Mouse (Mus musculus) heart, embryonic 16.5 days (tissue): ENCODE data around the gene Utrn. TPM values are rescaled to one million over a fixed set of nuclear protein-coding genes. Genes with fewer than 3 reads are reported as not detected.

Experiments used
- ATAC-seq: fragments of 200-750 bp; cut with Nextera tagmentation; replicated peaks from 2 replicates; pipeline ENCODE4 v1.8.0; 2017; ENCODE audit warnings: moderate number of reproducible peaks; ENCODE audit not compliant: insufficient read depth, low FRiP score; ENCODE audit errors: extremely low read depth
- H3K27ac ChIP-seq: fragments of 300-500 bp; sonication (generic); 2 replicates; pipeline ENCODE4 v1.5.1; 2014; ENCODE audit warnings: mild to moderate bottlenecking, low read length, control low read depth, moderate library complexity
- H3K27me3 ChIP-seq: fragments of 300-500 bp; sonication (generic); 2 replicates; pipeline ENCODE4 v1.6.1; 2014; ENCODE audit warnings: low read length, mixed read lengths; ENCODE audit not compliant: control insufficient read depth, insufficient read depth
- H3K36me3 ChIP-seq: fragments of 300-500 bp; sonication (generic); 2 replicates; pipeline ENCODE4 v1.6.1; 2014; ENCODE audit not compliant: control insufficient read depth, insufficient read depth
- H3K4me1 ChIP-seq: fragments of 300-500 bp; sonication (generic); 2 replicates; pipeline ENCODE4 v1.6.1; 2014; ENCODE audit warnings: low read length, mixed read lengths; ENCODE audit not compliant: control insufficient read depth, insufficient read depth
- H3K4me2 ChIP-seq: fragments of 300-500 bp; sonication (generic); 2 replicates; pipeline ENCODE4 v1.6.1; 2014; ENCODE audit warnings: low read depth, mild to moderate bottlenecking, control low read depth, low read length
- H3K4me3 ChIP-seq: fragments of 300-500 bp; sonication (generic); 2 replicates; pipeline ENCODE4 v1.5.1; 2014; ENCODE audit warnings: mild to moderate bottlenecking, control low read depth, low read length
- H3K9ac ChIP-seq: fragments of 300-500 bp; sonication (generic); 2 replicates; pipeline ENCODE4 v1.6.1; 2014; ENCODE audit warnings: low read length, control low read depth
- H3K9me3 ChIP-seq: fragments of 300-500 bp; sonication (generic); replicated peaks from 2 replicates; pipeline ENCODE4 v1.6.1; 2016; ENCODE audit warnings: low read length; ENCODE audit not compliant: control insufficient read depth
- WGBS: fragments of 180-500 bp; shearing (Covaris S2); extraction: QIAGEN DNeasy Blood & Tissue Kit; methylation state at CpG from one replicate; pipeline ENCODE4 v1.1.7; 2014; 5-methylcytosine and 5-hydroxymethylcytosine counted together
- polyA plus RNA-seq: library from polyadenylated mRNA; unstranded; fragments of >200 nt; fragmentation: Nextera tagmentation; extraction: Ambion mirVana; gene quantifications from 2 replicates; pipeline ENCODE4 v1.2.1, GENCODE M21; 2015

The Utrn gene
- polyA plus RNA-seq, 1 experiment from 2014 or later, result 65.7 TPM

GRCm38 (mm10) chr10:12788529-12788928, 80.6 kb downstream of the Utrn start:
- Histone ChIP-seq H3K4me1 (peaks cover 20% of the 10 kb centered on the region), H3K27ac (no peak overlapping the region), H3K4me3 (no peak overlapping the region), H3K27me3 (no peaks in the 10 kb centered on the region), H3K9me3 (no peaks in the 10 kb centered on the region), H3K36me3 (no peaks in the 10 kb centered on the region), H3K9ac (no peak overlapping the region), H3K4me2 (no peak overlapping the region)
- peak; percentile 76 for ATAC-seq
- 45% methylated on average over 1 of the region's 1 CpGs for WGBS

- Histone ChIP-seq H3K9ac (no peak overlapping the region), H3K4me3 (no peak overlapping the region), H3K27ac (no peak overlapping the region), H3K4me2 (no peak overlapping the region), H3K4me1 (peaks cover 20% of the 10 kb centered on the region), H3K36me3 (no peaks in the 10 kb centered on the region), H3K9me3 (no peaks in the 10 kb centered on the region), H3K27me3 (no peaks in the 10 kb centered on the region)
- WGBS, result 49% methylated on average over 6 of the region's 6 CpGs
- ATAC-seq, result 0 out of 2 replicates have a peak, but pooled peaks have one; percentile 25
Measured at GRCm38 (mm10) chr10:12787965-12788364, 81.2 kb downstream of the Utrn start.

GRCm38 (mm10) chr10:12785299-12785698, 83.9 kb downstream of the Utrn start:
- no peak for ATAC-seq

GRCm38 (mm10) chr10:12781381-12781907, 87.7 kb downstream of the Utrn start:
- no peaks in the 10 kb centered on the region for H3K4me1 ChIP-seq
- no peak; the same call in 1 of the 2 replicates for ATAC-seq

More at GRCm38 (mm10) chr10:12785299-12785698, 83.9 kb downstream of the Utrn start:
- Histone ChIP-seq H3K4me3 (no peak overlapping the region), H3K9ac (no peak overlapping the region), H3K27me3 (no peaks in the 10 kb centered on the region), H3K27ac (no peak overlapping the region), H3K9me3 (no peaks in the 10 kb centered on the region; the same call in 1 of the 2 replicates), H3K4me1 (peaks cover 13% of the 10 kb centered on the region), H3K4me2 (no peak overlapping the region), H3K36me3 (no peaks in the 10 kb centered on the region; the same call in 1 of the 2 replicates)
- 94% methylated on average over 5 of the region's 5 CpGs for WGBS

DNA sequence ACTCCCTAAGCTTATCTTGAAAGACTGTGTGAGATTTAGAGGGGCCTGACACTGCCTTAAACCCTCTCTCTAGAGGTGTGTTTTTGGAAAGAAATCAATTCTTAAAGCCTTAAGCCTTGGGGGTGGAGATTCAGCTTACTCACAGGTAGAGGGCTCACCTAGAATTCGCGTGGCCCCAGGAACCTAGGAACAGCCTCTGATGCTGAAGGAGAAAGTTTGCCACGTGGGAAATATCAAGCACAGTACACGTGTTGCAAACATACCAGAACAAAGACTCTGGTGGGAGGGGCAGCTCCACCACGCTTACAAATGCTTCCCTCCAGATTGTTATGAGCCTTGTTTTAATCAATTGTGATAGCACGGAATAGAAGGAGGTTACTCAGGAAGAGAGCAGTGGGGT, 96.0 kb downstream of the Utrn start:
- peaks cover 7% of the 10 kb centered on the region for H3K9me3 ChIP-seq
- H3K4me1 ChIP-seq, result peaks cover 5% of the 10 kb centered on the region
- no peak overlapping the region for H3K9ac ChIP-seq
- 24% methylated on average over 6 of the region's 6 CpGs for WGBS
- 0 out of 2 replicates have a peak, but pooled peaks cover 2% of the 10 kb centered on the region for H3K36me3 ChIP-seq
- no peak overlapping the region for H3K27ac ChIP-seq
- no peak for ATAC-seq
- H3K27me3 ChIP-seq, result no peaks in the 10 kb centered on the region
- no peak overlapping the region for H3K4me3 ChIP-seq
- H3K4me2 ChIP-seq, result no peak overlapping the region

More at GRCm38 (mm10) chr10:12781381-12781907, 87.7 kb downstream of the Utrn start:
- Histone ChIP-seq H3K4me2 (no peak overlapping the region), H3K36me3 (peaks cover 2% of the 10 kb centered on the region; the same call in 1 of the 2 replicates), H3K27me3 (no peaks in the 10 kb centered on the region), H3K9ac (no peak overlapping the region), H3K27ac (no peak overlapping the region), H3K9me3 (peaks cover 2% of the 10 kb centered on the region; the same call in 1 of the 2 replicates), H3K4me3 (no peak overlapping the region)
- 63% methylated on average over 4 of the region's 4 CpGs for WGBS

DNA sequence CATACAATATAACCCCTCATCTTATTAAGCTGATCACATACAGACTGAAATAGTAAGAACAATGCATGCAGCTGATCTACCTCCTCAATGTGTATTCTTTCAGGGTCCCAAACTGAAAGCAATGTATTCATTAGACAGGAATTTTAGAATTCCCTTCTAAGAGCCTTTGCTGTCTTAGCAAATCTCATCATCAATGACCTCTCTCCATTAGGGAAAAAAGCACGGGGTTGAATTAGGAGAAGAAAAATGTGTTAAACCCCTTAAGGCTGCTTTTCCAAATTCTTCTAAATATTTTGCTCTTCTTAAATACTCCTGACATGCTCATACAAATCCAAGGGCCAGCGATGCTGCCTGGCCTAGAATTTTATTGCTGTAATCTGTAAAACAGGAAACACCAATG, 97.7 kb downstream of the Utrn start:
- Histone ChIP-seq H3K4me3 (no peak overlapping the region), H3K9me3 (peaks cover 12% of the 10 kb centered on the region; the same call in 1 of the 2 replicates), H3K9ac (no peak overlapping the region), H3K4me2 (no peak overlapping the region), H3K4me1 (peaks cover 5% of the 10 kb centered on the region), H3K27me3 (no peaks in the 10 kb centered on the region), H3K27ac (no peak overlapping the region), H3K36me3 (peaks cover 6% of the 10 kb centered on the region; the same call in 1 of the 2 replicates)
- no peak for ATAC-seq
- WGBS, result 88% methylated on average over 2 of the region's 2 CpGs

DNA sequence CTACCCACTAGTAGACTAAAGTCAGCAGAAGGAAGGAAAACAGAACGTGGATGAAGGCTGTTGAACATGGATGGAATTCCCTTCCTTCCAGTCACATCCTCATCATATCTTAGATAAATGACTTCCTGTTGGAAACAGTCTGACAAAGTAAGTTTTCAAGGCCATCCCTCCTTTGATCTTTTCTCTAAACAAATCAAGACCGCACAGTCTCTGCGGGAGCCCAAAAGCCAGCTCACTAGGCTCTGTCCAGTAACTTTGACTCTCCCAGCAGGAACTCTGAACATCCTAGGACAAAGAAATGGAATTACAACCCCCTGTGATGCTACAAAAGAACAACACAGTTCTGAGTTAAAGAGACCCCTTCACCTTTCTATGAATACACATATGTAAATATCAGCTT, 106.5 kb downstream of the Utrn start:
- Histone ChIP-seq H3K4me1 (peaks cover 3% of the 10 kb centered on the region; the same call in 1 of the 2 replicates), H3K4me3 (no peak overlapping the region), H3K36me3 (peaks cover 9% of the 10 kb centered on the region; the same call in 1 of the 2 replicates), H3K27ac (no peak overlapping the region), H3K27me3 (no peaks in the 10 kb centered on the region), H3K4me2 (no peak overlapping the region), H3K9ac (no peak overlapping the region), H3K9me3 (peaks cover 6% of the 10 kb centered on the region; the same call in 1 of the 2 replicates)
- ATAC-seq, result no peak
- WGBS, result 58% methylated on average over 3 of the region's 3 CpGs

DNA sequence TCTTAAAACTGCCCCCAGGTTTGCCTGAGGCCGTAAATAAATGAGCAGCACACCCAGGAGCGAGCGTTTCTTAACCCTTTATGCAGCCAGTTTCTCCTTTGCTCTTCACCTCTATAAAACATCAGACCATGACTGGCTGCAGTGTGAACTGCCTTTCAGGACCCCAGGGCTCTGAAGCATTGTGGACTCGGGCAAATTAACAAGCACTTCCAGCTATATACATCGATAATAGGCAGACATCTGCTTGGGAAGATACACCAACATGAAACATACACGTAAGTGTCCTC, 110.5 kb downstream of the Utrn start:
- Histone ChIP-seq H3K4me1 (peaks cover 3% of the 10 kb centered on the region; the same call in 1 of the 2 replicates), H3K27me3 (no peaks in the 10 kb centered on the region), H3K4me3 (no peak overlapping the region), H3K36me3 (0 out of 2 replicates have a peak, but pooled peaks cover 3% of the 10 kb centered on the region), H3K9me3 (no peaks in the 10 kb centered on the region), H3K9ac (no peak overlapping the region), H3K4me2 (no peak overlapping the region), H3K27ac (no peak overlapping the region)
- WGBS, result 77% methylated on average over 6 of the region's 6 CpGs
- no peak for ATAC-seq

DNA sequence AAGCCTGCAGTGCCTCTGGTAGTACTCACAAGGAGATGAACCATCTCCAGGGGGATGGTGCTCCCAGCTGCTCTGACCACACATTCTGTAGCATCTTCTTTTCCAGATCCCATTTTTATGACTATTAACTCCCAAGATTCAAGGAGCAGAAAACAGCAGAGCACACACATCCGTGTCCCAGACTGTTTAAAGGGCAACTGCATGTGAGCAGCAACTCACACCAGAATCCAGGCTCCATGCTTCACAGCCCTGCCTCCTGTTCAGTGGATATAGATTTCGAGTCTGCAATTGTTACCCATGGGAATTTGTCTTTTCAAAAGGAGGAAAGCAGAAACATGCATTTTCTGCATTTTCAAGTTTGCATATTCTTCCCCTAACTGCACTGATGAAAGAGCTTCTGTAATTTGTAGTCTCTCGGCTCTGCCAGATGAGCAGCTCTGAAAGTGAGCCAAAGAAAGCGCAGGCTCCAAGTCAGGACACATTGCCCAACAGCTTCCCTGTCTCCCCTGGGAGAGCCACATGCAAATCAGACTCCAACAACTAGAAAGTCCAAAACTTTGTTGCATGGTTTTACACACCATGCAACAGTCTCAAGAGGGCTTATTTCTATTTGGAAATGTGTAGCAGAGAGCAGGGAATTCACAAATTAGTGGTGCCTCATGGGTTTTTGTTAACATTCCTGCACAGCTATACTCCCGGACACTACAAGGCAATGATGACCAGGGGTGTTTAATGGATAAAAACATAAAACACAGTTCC, 111.0 kb downstream of the Utrn start:
- 49% methylated on average over 5 of the region's 5 CpGs for WGBS
- Histone ChIP-seq H3K4me1 (peaks cover 3% of the 10 kb centered on the region; the same call in 1 of the 2 replicates), H3K9ac (no peak overlapping the region), H3K4me3 (no peak overlapping the region), H3K27me3 (no peaks in the 10 kb centered on the region), H3K36me3 (no peaks in the 10 kb centered on the region), H3K4me2 (no peak overlapping the region), H3K27ac (no peak overlapping the region), H3K9me3 (no peaks in the 10 kb centered on the region)
- ATAC-seq, result no peak
